Mouse (Mus musculus) myocyte (in vitro differentiated cells): ENCODE data around the gene Clnk. TPM values are rescaled to one million over a fixed set of nuclear protein-coding genes. Genes with fewer than 3 reads are reported as not detected.
"Not testable (repeated sequence)": the region's sequence is repeated elsewhere in the genome, so short reads cannot be mapped to it uniquely, and the experiment has no call there.

Experiments used
- H3K27me3 ChIP-seq: one replicate; pipeline ENCODE4 v1.6.1; 2011; ENCODE audit not compliant: control insufficient read depth, insufficient read depth, insufficient read length
- H3K36me3 ChIP-seq: one replicate; pipeline ENCODE4 v1.6.1; 2011; ENCODE audit not compliant: control insufficient read depth, insufficient read depth
- H3K4me2 ChIP-seq: one replicate; pipeline ENCODE4 v1.6.1; 2011; ENCODE audit warnings: low read depth, control low read depth
- H3K4me3 ChIP-seq: one replicate; pipeline ENCODE4 v1.5.1; 2011; ENCODE audit warnings: mild to moderate bottlenecking, control low read depth, moderate library complexity
- H3K79me2 ChIP-seq: one replicate; pipeline ENCODE4 v1.6.1; 2011; ENCODE audit not compliant: control insufficient read depth, insufficient read depth
- H3ac ChIP-seq: one replicate; pipeline ENCODE4 v1.6.1; 2011; ENCODE audit not compliant: control insufficient read depth, insufficient read length
- CEBPB ChIP-seq: IDR thresholded peaks from 2 replicates; pipeline ENCODE4 v1.6.1; 2011; ENCODE audit warnings: mild to moderate bottlenecking, moderate library complexity; ENCODE audit not compliant: poor library complexity, insufficient read depth, severe bottlenecking
- E2F4 ChIP-seq: IDR thresholded peaks from one replicate; pipeline ENCODE4 v1.6.1; 2011; ENCODE audit warnings: mild to moderate bottlenecking, control low read depth, moderate library complexity; ENCODE audit not compliant: insufficient read depth
- MAX ChIP-seq: IDR thresholded peaks from one replicate; pipeline ENCODE4 v1.6.1; 2011; ENCODE audit warnings: low read depth, mild to moderate bottlenecking, control low read depth
- MYOD1 ChIP-seq, 3 experiments: IDR thresholded peaks; one replicate each; pipeline ENCODE4 v1.6.1; 2011; ENCODE audit warnings: control low read depth in 2 of 3, low read depth in 2 of 3, mild to moderate bottlenecking in 2 of 3, moderate library complexity in 1 of 3; ENCODE audit not compliant: insufficient read length in 2 of 3, control insufficient read depth in 1 of 3
- MYOG ChIP-seq, 3 experiments: IDR thresholded peaks; one replicate each; pipeline ENCODE4 v1.6.1; 2011; ENCODE audit warnings: control low read depth in 2 of 3, low read depth in 2 of 3, mild to moderate bottlenecking in 2 of 3; ENCODE audit not compliant: insufficient read length in 2 of 3, control insufficient read depth in 1 of 3, insufficient read depth in 1 of 3
- POLR2A ChIP-seq: IDR thresholded peaks from one replicate; pipeline ENCODE4 v1.6.1; 2011; ENCODE audit warnings: low read depth, mild to moderate bottlenecking, control low read depth, moderate library complexity; ENCODE audit not compliant: insufficient read length
- POLR2AphosphoS2 ChIP-seq: IDR thresholded peaks from one replicate; pipeline ENCODE4 v1.6.1; 2011; ENCODE audit warnings: low read depth, control low read depth; ENCODE audit not compliant: insufficient read length
- REST ChIP-seq: IDR thresholded peaks from one replicate; pipeline ENCODE4 v1.6.1; 2011; ENCODE audit warnings: mild to moderate bottlenecking, control low read depth, moderate library complexity; ENCODE audit not compliant: insufficient read depth, insufficient read length
- SRF ChIP-seq: IDR thresholded peaks from one replicate; pipeline ENCODE4 v1.6.1; 2011; ENCODE audit warnings: low read depth; ENCODE audit not compliant: control insufficient read depth, insufficient read length
- TCF12 ChIP-seq: IDR thresholded peaks from one replicate; pipeline ENCODE4 v1.6.1; 2011; ENCODE audit warnings: mild to moderate bottlenecking, control low read depth; ENCODE audit not compliant: poor library complexity, insufficient read depth, severe bottlenecking
- TCF3 ChIP-seq: IDR thresholded peaks from one replicate; pipeline ENCODE4 v1.6.1; 2011; ENCODE audit warnings: low read depth, control low read depth; ENCODE audit not compliant: insufficient read length
- USF1 ChIP-seq: IDR thresholded peaks from one replicate; pipeline ENCODE4 v1.6.1; 2011; ENCODE audit warnings: low read depth, mild to moderate bottlenecking, control low read depth, moderate library complexity
- polyA plus RNA-seq: library from polyadenylated mRNA; unstranded; fragments of >200 nt; fragmentation: generic; extraction: Trizol; gene quantifications from one replicate; pipeline ENCODE4 v1.2.1, GENCODE M21; 2012; ENCODE audit warnings: missing spikeins

Clnk gene
- polyA plus RNA-seq, 1 experiment, result not detected

GRCm38 (mm10) chr5:38888646-38889045 lies 12.0 kb upstream of the Clnk start:
- no peaks in the 10 kb centered on the region for H3K36me3 ChIP-seq
- no peak overlapping the region for H3K4me2 ChIP-seq
- no peaks in the 10 kb centered on the region for H3K27me3 ChIP-seq
- no peak overlapping the region for H3K4me3 ChIP-seq
- H3K79me2 ChIP-seq, result no peaks in the 10 kb centered on the region
- TF ChIP-seq E2F4 (no peak), CEBPB (no peak), USF1 (no peak), MYOD1 (IDR thresholded peaks at IDR 0.05; ENCODE audit: control insufficient read depth in 1 of 3, insufficient read length in 2 of 3, low read depth in 2 of 3) (no peak), MAX (no peak), POLR2A (no peak), TCF12 (no peak), MYOG (IDR thresholded peaks at IDR 0.05; ENCODE audit: control insufficient read depth in 1 of 3, insufficient read depth in 1 of 3, insufficient read length in 2 of 3, low read depth in 2 of 3) (no peak)
- no peak overlapping the region for H3ac ChIP-seq

GRCm38 (mm10) chr5:38886623-38887275 lies 10.1 kb upstream of the Clnk start:
- no peak for TF ChIP-seq USF1
- TF ChIP-seq POLR2AphosphoS2, result no peak
- TF ChIP-seq MYOG (IDR thresholded peaks at IDR 0.05; ENCODE audit: control insufficient read depth in 1 of 3, insufficient read depth in 1 of 3, insufficient read length in 2 of 3, low read depth in 2 of 3), result no peak
- TF ChIP-seq TCF3, result no peak
- no peak for TF ChIP-seq REST
- no peak for TF ChIP-seq SRF
- no peak for TF ChIP-seq MAX
- H3K36me3 ChIP-seq, result no peaks in the 10 kb centered on the region
- no peaks in the 10 kb centered on the region for H3K79me2 ChIP-seq
- H3ac ChIP-seq, result no peak overlapping the region
- no peak overlapping the region for H3K4me3 ChIP-seq
- no peaks in the 10 kb centered on the region for H3K27me3 ChIP-seq
- no peak overlapping the region for H3K4me2 ChIP-seq

- H3ac ChIP-seq, H3K79me2 ChIP-seq, H3K27me3 ChIP-seq, H3K4me3 ChIP-seq, H3K4me2 ChIP-seq, H3K36me3 ChIP-seq: not testable (repeated sequence)
These were observed 6.0 kb upstream of the Clnk start for GRCm38 (mm10) chr5:38882635-38883034.

GRCm38 (mm10) chr5:38881728-38882620 lies 5.4 kb upstream of the Clnk start:
- Histone ChIP-seq H3K4me3 (no peak overlapping the region), H3K4me2 (peak overlapping the region; percentile 33), H3K36me3 (no peaks in the 10 kb centered on the region), H3K79me2 (no peaks in the 10 kb centered on the region), H3ac (no peak overlapping the region), H3K27me3 (no peaks in the 10 kb centered on the region)
- TF ChIP-seq POLR2A, result no peak
- no peak for TF ChIP-seq E2F4
- TF ChIP-seq MYOD1 (IDR thresholded peaks at IDR 0.05; ENCODE audit: control insufficient read depth in 1 of 3, insufficient read length in 2 of 3, low read depth in 2 of 3), result no peak
- no peak for TF ChIP-seq CEBPB
- TF ChIP-seq MYOG (IDR thresholded peaks at IDR 0.05; ENCODE audit: control insufficient read depth in 1 of 3, insufficient read depth in 1 of 3, insufficient read length in 2 of 3, low read depth in 2 of 3), result no peak
- TF ChIP-seq MAX, result no peak
- TF ChIP-seq SRF, result no peak
- TF ChIP-seq REST, result no peak
- TF ChIP-seq TCF3, result no peak
- TF ChIP-seq POLR2AphosphoS2, result no peak
- no peak for TF ChIP-seq USF1
- TF ChIP-seq TCF12, result no peak

- Histone ChIP-seq H3K27me3 (no peaks in the 10 kb centered on the region), H3K79me2 (no peaks in the 10 kb centered on the region), H3ac (no peak overlapping the region), H3K36me3 (no peaks in the 10 kb centered on the region), H3K4me2 (no peak overlapping the region), H3K4me3 (no peak overlapping the region)
- TF ChIP-seq TCF12 (no peak), MAX (no peak)
These were observed 4.8 kb upstream of the Clnk start for GRCm38 (mm10) chr5:38881416-38881727.
